Mouse (Mus musculus) adrenal gland, postnatal 36 days (tissue): ENCODE measurements around the gene Ipcef1. TPM values are rescaled to one million over a fixed set of nuclear protein-coding genes. Genes with fewer than 3 reads are reported as not detected.

Experiments used
- DNase-seq, 2 experiments: peaks; one replicate each; pipeline ENCODE4 v3.0.0; 2021; ENCODE audit warnings: mixed read lengths in 1 of 2
- long read RNA-seq, 2 experiments: library from polyadenylated mRNA; stranded (forward); transcript quantifications; one replicate each; pipeline ENCODE4 v2.0.0; 2021; ENCODE audit warnings: borderline sequencing depth in 2 of 2
- total RNA-seq, 2 experiments: library from RNA; stranded (reverse); gene quantifications; 2 replicates each; pipeline ENCODE4 v1.2.3; 2021

Gene Ipcef1
- total RNA-seq: under 1 TPM; 0.43 to 0.46 TPM
- long read RNA-seq, experiment 1: 0 reads
- long read RNA-seq, experiment 2: 0 reads

GRCm38 (mm10) chr10:7052315-7053017 is at the start of gene Ipcef1:
TSS of gene Ipcef1 (minus strand) at chr10:7052478.
- no peak for DNase-seq

DNA sequence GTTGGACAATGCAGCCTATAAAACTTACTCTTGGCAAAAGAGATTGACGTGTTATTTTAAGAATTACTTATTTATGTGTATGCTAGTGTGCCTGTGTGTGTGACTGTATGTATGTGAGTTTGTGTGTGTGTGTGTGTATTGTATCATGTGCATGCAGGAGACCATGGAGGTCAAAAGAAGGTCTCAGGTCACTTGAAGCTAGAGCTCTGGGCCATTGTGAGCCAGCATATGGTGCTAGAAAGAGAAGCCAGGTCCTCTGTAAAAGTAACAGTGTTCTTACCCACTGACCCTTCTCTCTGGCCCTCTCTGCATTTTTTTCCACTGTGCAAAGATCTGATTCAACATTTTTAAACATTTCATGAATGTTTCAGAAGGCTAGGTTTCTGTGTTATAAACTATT is 25.7 kb upstream of the Ipcef1 start:
- DNase-seq: no peak

DNA sequence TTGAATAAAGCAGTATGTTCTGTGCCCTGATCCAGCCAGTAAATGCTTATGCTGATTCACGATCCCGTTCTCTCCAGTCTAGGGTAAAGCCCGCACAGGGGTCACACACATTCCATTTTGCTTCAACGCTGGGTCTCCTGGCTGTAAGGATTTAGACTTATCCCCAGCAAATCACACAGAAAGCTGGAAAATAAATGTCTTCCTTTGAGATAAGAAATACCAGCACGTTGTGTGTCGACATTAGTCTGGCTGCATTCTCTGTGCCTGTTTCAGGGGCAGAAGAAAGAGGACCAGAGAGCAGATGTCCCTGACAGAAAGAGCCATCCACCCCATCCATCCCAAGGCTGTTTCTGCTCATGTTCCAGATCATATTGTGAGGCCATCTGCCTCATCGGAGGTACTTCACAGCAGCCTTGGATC is 25.1 kb upstream of the Ipcef1 start:
- no peak for DNase-seq

- no peak for DNase-seq
Observed at GRCm38 (mm10) chr10:7076662-7077211, 24.5 kb upstream of the Ipcef1 start.

GRCm38 (mm10) chr10:7076201-7076600 is 23.9 kb upstream of the Ipcef1 start:
- peak; percentile 82 to 85 for DNase-seq

DNA sequence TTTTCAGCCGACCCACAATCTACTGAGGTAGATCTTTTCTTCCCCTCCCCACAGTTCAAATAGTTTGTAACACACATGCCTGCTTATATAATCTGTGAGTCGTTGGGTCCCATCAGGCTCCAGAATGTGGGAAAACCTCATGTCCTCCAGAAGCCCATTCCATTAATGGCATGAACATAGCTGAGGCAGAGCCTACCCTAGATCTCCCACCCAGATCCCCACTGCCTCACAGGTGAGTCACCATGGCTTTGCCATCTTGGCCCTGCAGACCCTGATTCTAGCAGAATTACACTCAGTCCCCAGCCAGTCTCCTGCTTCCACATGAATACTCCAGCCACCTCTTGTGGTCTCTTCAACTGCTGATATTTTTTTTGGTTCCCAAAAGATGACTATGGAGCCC is 23.4 kb upstream of the Ipcef1 start:
- DNase-seq: no peak

- no peak for DNase-seq
Observed at GRCm38 (mm10) chr10:7074231-7074630, 22.0 kb upstream of the Ipcef1 start.

DNA sequence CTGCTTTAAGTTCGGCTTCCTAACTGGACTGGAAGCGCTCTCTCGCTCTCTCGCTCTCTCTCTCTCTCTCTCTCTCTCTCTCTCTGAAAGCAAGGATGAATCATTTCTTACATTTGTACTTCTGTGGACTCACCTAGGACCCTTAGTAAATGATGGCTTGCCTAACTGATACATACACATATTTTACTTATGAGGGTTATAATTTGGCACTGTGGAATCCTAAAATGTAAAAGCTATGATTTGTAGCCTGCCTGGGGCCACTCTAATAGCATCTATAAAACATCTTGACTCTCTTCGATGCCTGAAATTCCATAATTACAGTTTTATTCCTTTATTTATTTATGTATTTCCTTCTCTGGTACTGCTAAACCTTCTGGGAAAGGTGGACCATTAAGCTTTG is 18.6 kb upstream of the Ipcef1 start:
- no peak for DNase-seq

- DNase-seq: no peak
Observed at GRCm38 (mm10) chr10:7070100-7070835, 18.0 kb upstream of the Ipcef1 start.

DNA sequence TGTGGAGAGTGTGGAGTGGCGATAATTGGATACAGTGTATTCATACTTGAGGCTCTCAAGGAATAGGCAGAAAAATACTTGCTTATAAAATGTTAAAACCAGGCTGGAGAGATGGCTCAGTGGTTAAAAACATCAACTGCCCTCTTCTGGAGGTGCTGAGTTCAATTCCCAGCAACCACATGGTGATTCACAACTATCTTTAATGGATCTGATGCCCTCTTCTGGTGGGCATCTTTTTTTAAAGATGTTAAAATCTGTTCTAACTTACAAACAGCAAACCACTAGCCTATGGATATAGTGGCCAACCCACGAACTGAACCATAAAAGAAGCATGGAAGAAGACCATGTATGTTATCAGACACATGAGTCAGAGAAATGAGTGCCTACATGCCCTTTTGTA is 16.8 kb upstream of the Ipcef1 start:
- no peak for DNase-seq

- DNase-seq: no peak
Observed at GRCm38 (mm10) chr10:7068608-7069007, 16.3 kb upstream of the Ipcef1 start.

DNA sequence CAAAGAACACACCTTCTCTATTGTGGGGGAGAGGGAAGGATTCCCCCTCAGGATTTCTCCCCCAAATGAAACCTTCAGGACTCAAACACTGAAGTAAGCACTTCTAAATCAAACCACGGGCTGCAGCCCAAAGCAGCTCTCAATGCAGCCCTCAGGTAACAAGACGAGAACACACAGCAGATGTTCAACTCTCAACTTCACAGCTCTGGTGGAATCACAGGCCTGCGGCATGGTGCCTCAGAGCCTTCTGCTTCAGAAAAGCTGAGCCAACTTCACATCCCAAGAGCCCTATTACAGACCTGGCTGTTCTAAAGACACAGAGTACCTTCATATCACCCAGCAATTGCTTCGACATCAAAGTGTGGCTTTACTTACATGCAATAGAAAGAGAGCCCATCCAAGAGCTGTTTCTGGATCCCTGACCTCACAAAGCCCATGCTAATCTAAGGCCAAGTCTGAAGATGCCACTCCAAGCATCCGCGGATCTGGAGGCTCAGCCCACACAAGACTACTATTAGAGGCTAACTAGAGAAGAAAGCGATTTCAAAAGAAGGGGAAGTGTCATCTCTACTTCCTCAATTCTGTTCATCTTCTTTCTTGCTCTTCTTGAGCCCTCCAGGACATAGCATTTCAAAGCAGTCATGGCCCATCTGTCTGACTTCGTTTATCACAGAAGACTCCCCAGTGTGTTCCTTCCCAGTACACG is 11.6 kb upstream of the Ipcef1 start:
- no peak for DNase-seq

DNA sequence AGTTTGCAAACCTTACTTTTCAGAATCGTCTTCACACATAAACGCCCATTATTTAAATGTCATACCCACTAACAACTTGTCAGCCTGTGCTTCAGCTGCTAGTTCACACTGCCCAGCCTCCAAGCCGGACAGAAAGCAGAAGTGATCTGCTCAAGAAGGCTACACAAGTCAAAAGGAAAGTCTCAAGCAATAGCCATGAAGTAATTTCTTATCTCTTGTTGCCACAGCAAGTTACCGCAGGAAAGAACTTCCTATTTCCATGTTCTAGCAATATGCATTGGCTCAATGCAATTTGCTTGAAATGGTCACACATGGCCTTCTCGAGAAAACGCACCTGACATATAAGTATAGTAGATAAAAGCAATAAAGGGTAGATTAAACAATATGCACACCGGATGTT is 10.7 kb upstream of the Ipcef1 start:
- DNase-seq: no peak

DNA sequence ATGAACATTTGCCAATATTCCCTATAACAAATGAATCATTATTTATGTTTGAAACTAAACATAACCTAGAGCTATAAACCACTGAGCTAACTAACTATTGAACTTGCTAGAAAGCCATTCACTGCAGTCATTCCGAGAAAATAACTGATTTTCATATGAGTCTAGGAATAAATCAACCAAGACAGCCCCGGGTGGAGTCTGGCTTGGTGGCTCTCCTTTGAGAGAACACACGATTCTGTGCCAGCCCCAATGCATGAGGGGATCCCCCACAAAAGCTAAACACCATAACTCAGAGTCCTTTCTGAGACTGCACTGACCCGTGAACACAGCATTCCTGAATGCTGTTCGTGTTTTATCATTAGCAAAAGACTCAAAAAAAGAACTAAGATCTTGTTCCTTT is 8.0 kb upstream of the Ipcef1 start:
- no peak for DNase-seq

DNA sequence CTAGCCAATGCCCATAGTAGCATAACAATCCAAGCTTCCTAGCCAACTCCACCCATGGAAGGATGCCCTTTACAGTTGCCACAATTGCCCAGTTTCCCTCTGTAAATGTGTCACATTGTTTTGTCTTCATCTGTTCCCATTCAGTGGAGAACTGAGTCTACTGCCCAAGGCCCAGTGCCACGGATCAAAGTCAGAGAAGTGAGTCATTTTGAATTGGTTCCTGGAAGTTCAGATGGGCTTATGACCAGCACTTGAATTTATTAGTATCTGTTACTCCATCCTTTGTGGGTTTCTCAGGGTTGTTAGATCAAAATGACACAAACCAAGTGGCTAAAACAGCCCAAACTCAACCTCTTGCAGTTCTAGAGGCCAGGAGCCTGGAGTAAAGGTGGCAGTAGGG is 5.3 kb upstream of the Ipcef1 start:
- DNase-seq: peak in 1 of 2 experiments; percentile 37

DNA sequence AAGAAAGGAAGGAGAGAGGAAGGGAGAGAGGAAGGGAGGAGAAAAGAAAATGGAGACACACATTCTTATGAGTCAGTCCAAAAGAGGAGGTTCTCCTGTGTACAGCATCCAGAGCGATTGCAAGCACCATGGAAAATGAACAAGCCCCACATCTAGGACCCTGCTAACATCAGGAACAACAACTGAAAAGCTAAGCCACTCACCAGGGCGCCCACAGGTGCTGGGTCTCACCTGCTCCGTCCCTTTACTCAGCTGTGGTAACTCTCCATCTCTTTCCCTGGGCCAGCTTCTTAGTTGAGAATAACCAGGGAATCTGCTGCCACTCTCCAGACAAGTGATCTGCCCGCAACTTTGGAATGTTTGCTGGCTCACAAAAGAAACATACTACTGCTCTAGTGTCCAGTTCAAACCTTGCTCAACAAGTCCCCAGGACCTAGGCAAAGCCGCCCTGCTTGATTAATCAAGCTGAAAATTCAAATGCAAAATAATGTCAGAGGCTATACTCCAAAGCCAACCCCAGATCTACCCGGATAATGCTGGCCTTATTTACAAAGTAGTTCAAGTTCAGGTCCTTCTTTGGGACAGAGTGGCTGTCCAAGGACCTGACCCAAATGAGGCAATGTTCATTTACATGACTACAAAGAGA is 2.4 kb upstream of the Ipcef1 start:
- no peak for DNase-seq

GRCm38 (mm10) chr10:7049901-7050300 is 2.4 kb downstream of the Ipcef1 start:
- DNase-seq: no peak

- DNase-seq: no peak
Observed at GRCm38 (mm10) chr10:7047919-7048291, 4.4 kb downstream of the Ipcef1 start.

GRCm38 (mm10) chr10:7047288-7047918 is 4.9 kb downstream of the Ipcef1 start:
- no peak for DNase-seq

DNA sequence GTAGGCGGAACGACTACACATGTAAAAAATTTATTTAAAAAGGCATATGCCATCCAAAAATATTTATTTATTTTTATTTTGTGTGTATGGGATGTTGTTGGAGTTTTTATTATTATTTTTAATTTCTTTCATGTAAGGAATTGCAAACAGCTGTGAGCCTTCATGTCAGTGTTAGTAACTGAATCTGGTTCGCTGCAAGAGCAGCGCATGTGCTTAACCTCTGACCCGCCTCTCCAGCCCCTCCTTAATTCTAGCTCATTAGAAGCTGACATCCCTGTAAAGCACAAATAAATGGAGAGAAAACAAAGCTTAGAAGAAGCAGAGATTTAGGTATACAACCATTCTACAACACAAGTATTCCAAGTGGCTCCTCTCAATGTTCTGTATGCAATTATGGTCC is 8.4 kb downstream of the Ipcef1 start:
- DNase-seq: no peak

DNA sequence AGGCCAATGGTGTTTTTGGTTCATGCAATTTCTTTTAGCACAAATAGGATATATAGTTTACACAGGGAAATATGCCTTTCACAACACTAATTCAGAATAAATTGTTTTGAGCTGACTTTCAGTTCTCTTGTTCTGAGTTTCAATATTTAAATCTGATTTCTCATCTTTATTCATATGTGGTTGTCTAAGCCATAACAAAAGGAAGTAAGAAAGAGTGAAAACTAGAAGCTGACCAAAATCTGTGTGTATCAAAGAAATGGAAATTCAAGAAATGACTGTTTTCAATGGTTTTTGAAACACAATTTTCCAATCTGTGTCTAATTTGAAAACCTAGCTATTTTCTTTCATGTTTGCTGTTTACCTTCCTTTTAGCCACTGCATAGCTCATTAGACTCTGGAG is 11.2 kb downstream of the Ipcef1 start:
- no peak for DNase-seq

- DNase-seq: no peak
Observed at GRCm38 (mm10) chr10:7037194-7037593, 15.1 kb downstream of the Ipcef1 start.
